Mouse (Mus musculus) cerebellum, postnatal 25 days (tissue): ENCODE measurements around the gene Vmn2r59.
"Not testable (repeated sequence)": the region's sequence is repeated elsewhere in the genome, so short reads cannot be mapped to it uniquely, and the experiment has no call there.

ENCODE experiments used
- DNase-seq, 2 experiments: peaks; one replicate each; pipeline ENCODE4 v3.0.0; 2021; ENCODE audit warnings: mixed read lengths in 2 of 2

Vmn2r59 gene

DNA sequence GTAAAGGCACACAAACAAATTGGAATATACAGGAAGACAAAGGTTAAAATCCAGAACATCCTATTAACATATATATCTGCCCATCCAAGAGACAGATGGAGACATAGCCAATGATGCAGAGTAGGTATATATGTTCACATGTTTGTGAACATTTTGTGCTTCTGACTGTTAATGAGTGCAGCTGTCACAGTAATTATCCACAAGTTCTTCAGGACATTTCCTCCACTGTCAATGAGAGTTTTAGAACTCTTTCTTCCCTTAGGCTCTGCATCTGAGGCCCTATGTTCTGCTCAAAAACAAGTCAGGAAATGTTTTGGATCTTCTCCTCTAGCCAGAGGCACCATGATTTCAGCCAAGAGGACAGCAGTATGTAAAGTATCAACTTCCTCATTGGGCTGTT is at the start of gene Vmn2r59:
Vmn2r59 (minus strand) TSS at position 101 of the 400 bp plus-strand sequence.
- no peak for DNase-seq

DNA sequence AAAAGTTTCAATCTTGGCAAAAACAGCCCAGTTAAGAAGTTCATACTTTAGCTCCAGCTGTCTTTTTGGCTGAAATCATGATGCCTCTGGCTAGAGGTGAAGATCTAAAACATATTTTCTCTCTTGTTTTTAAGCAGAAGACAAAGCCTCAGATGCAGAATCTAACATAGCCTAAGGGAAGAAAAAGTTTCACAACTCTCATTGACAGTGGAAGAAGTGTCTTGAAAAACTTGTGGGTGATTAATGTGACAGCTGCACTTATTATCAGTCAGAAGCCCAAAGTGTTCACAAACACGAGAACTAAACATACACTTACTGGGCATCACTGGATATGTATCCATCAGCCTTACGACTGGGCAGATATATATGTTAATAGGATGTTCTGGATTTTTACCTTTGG is 48.6 kb upstream of the Vmn2r59 start, which contains the start of gene Vmn2r60:
Vmn2r60 (plus strand) TSS at position 301 of the 400 bp plus-strand sequence.
- no peak for DNase-seq

DNA sequence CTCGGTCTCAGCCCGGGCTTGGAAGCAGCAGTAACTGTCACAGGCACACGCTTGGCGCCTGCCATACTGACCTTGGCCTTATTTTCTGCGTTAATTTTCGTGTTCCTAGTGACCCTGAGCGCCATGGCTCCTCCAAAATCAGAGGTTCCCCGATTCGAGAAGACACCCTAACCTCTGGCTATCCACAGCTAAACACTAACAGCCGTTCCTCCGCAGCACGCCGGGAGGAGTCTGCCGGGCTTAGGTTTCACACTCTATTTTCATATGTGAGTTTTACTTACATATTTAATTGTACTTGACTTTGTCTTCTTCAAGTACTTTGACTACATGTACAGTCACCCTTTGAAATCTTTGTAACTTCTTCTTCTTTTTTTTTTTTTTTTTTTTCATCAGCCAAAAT is 48.2 kb upstream of the Vmn2r59 start:
- DNase-seq = not testable (repeated sequence)
